Mouse (Mus musculus): ENCODE measurements around the gene Rabif. TPM values are rescaled to one million over a fixed set of nuclear protein-coding genes. Genes with fewer than 3 reads are reported as not detected.

The Rabif gene
- polyA plus RNA-seq, 1 experiment from 2014 or later, result 46.3 TPM

- Histone ChIP-seq H3K4me2 (replicated peaks; ENCODE audit: low read depth, low read length) (no peak overlapping the region), H3K36me3 (ENCODE audit: control insufficient read depth, insufficient read depth, low read length) (no peaks in the 10 kb centered on the region), H3K27me3 (ENCODE audit: control insufficient read depth, insufficient read depth, low read length) (no peaks in the 10 kb centered on the region), H3K9me3 (ENCODE audit: control insufficient read depth, low read length) (no peaks in the 10 kb centered on the region), H3K4me1 (ENCODE audit: control insufficient read depth, insufficient read depth, low read length) (peaks cover 13% of the 10 kb centered on the region), H3K9ac (ENCODE audit: low read depth, low read length) (no peak overlapping the region), H3K4me3 (ENCODE audit: low read length) (no peak overlapping the region), H3K27ac (ENCODE audit: low read depth, low read length) (no peak overlapping the region)
- ATAC-seq (ENCODE audit: low FRiP score, low TSS enrichment), result no peak
- 72% methylated on average over 3 of the region's 3 CpGs for WGBS
These were observed 57.9 kb downstream of the Rabif start for GRCm38 (mm10) chr1:134552396-134552795.

DNA sequence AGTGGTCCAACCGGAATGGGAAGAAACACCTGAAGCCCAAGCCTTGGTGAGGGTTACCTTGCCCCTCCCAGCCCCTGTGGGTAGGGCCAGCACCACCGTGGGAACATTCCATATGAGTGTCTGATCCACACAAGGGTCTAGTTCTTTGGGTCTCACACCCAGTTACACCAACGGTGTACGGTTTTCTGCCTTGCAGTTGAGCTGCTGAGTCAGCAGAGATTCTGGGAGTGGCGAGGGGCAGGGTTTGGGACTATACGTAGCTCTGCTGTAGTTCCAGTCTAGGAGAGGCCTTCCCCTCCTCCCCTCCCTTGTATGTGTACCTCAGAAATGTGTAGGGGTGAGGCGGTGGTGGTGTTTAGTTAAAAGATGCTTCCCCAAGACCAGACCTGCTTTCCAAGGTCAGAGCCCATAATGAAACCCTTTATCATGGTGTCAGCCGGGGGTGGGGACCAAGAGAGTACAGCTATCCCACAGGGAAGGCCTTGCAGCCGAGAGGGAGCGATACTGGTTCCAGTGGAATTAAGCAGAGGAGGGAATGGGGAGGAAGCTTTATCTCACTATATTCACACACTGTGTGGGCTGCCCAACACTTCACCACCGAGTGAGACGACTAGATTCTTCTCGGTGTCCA is 60.9 kb downstream of the Rabif start:
- 12% methylated on average over 13 of the region's 13 CpGs for WGBS
- Histone ChIP-seq H3K4me2 (replicated peaks; ENCODE audit: low read depth, low read length) (peak overlapping the region; percentile 95), H3K27ac (ENCODE audit: low read depth, low read length) (peak overlapping the region; percentile 91; the same call in 1 of the 2 replicates), H3K4me3 (ENCODE audit: low read length) (peak overlapping the region; percentile 66), H3K9me3 (ENCODE audit: control insufficient read depth, low read length) (no peaks in the 10 kb centered on the region), H3K9ac (ENCODE audit: low read depth, low read length) (no peak overlapping the region), H3K4me1 (ENCODE audit: control insufficient read depth, insufficient read depth, low read length) (peaks cover 13% of the 10 kb centered on the region), H3K27me3 (ENCODE audit: control insufficient read depth, insufficient read depth, low read length) (no peaks in the 10 kb centered on the region), H3K36me3 (ENCODE audit: control insufficient read depth, insufficient read depth, low read length) (no peaks in the 10 kb centered on the region)
- ATAC-seq (ENCODE audit: low FRiP score, low TSS enrichment), result 0 out of 2 replicates have a peak, but pooled peaks have one; percentile 5

GRCm38 (mm10) chr1:134555871-134556670 is 61.6 kb downstream of the Rabif start:
- peaks cover 13% of the 10 kb centered on the region for H3K4me1 ChIP-seq (ENCODE audit: control insufficient read depth, insufficient read depth, low read length)
- peak overlapping the region; percentile 95 for H3K4me2 ChIP-seq (replicated peaks; ENCODE audit: low read depth, low read length)
- ATAC-seq (ENCODE audit: low FRiP score, low TSS enrichment), result peak; percentile 20
- H3K27ac ChIP-seq (ENCODE audit: low read depth, low read length), result peak overlapping the region; percentile 91
- peak overlapping the region; percentile 66 for H3K4me3 ChIP-seq (ENCODE audit: low read length)
- no peaks in the 10 kb centered on the region for H3K27me3 ChIP-seq (ENCODE audit: control insufficient read depth, insufficient read depth, low read length)
- no peaks in the 10 kb centered on the region for H3K9me3 ChIP-seq (ENCODE audit: control insufficient read depth, low read length)
- peak overlapping the region; percentile 82 for H3K9ac ChIP-seq (ENCODE audit: low read depth, low read length)
- no peaks in the 10 kb centered on the region for H3K36me3 ChIP-seq (ENCODE audit: control insufficient read depth, insufficient read depth, low read length)
- WGBS, result under 1% methylated on average over 46 of the region's 46 CpGs

DNA sequence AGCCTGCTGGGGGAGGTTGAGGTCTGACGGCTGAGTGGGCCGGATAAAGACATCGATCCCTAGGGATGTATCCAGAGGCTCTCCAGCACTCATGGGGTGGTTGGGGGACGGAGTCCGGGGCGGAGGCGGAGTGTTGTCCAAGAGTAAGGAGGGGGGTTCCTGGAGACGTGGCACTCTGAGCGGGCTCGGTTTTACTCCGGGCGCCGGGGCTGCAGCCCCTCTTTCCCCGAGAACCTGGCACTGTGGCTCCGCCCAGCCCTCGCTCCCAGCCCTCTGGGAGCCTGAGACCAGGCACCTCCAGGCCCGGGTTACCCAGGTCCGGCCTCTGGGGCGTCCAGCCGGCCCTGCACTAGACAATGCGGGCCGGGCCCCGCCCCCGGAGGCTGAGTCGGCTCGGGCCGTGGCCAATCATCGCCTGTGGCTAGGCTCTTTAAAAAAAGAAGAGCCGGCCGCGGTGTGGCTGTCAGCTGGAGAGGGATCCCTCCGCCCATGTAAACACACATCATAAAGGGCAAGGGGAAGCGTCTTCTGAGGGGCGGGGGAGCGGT is 62.3 kb downstream of the Rabif start:
- H3K36me3 ChIP-seq (ENCODE audit: control insufficient read depth, insufficient read depth, low read length), result no peaks in the 10 kb centered on the region
- WGBS, result under 1% methylated on average over 31 of the region's 35 CpGs
- ATAC-seq (ENCODE audit: low FRiP score, low TSS enrichment), result peak; percentile 96

More for the DNA sequence above, 62.3 kb downstream of the Rabif start:
- Histone ChIP-seq H3K27me3 (ENCODE audit: control insufficient read depth, insufficient read depth, low read length) (no peaks in the 10 kb centered on the region), H3K27ac (ENCODE audit: low read depth, low read length) (peak overlapping the region; percentile 91), H3K4me3 (ENCODE audit: low read length) (peak overlapping the region; percentile 66), H3K9ac (ENCODE audit: low read depth, low read length) (peak overlapping the region; percentile 82), H3K9me3 (ENCODE audit: control insufficient read depth, low read length) (no peaks in the 10 kb centered on the region), H3K4me1 (ENCODE audit: control insufficient read depth, insufficient read depth, low read length) (peaks cover 13% of the 10 kb centered on the region), H3K4me2 (replicated peaks; ENCODE audit: low read depth, low read length) (peak overlapping the region; percentile 95)

Other genes with a start within 250 kb of the Rabif start
- gene Myog, start 204.7 kb upstream of the Rabif start, polyA plus RNA-seq (2014; fragmentation: Nextera tagmentation; extraction: Ambion mirVana), result 0.97 and 1.4 TPM in 2 replicates
- 1.6 and 2.7 TPM in 2 replicates for gene Ppfia4, start 161.7 kb upstream of the Rabif start, polyA plus RNA-seq (2014; fragmentation: Nextera tagmentation; extraction: Ambion mirVana)
- gene Tmem183a, start 132.7 kb upstream of the Rabif start, polyA plus RNA-seq (2014; fragmentation: Nextera tagmentation; extraction: Ambion mirVana), result 57.0 and 91.3 TPM in 2 replicates
- gene 4933406M09Rik, start 108.7 kb upstream of the Rabif start, polyA plus RNA-seq (2014; fragmentation: Nextera tagmentation; extraction: Ambion mirVana), result not detected in 2 replicates
- 28.4 and 36.7 TPM in 2 replicates for gene Cyb5r1, start 89.1 kb upstream of the Rabif start, polyA plus RNA-seq (2014; fragmentation: Nextera tagmentation; extraction: Ambion mirVana)
- gene Adipor1, start 79.3 kb upstream of the Rabif start, polyA plus RNA-seq (2014; fragmentation: Nextera tagmentation; extraction: Ambion mirVana), result 77.4 and 91.3 TPM in 2 replicates
- 17.3 and 27.8 TPM in 2 replicates for gene Klhl12, start 39.1 kb upstream of the Rabif start, polyA plus RNA-seq (2014; fragmentation: Nextera tagmentation; extraction: Ambion mirVana)
- not detected in 2 replicates for gene Mgat4e, start 55.0 kb downstream of the Rabif start, polyA plus RNA-seq (2014; fragmentation: Nextera tagmentation; extraction: Ambion mirVana)
- gene Kdm5b, start 65.5 kb downstream of the Rabif start, polyA plus RNA-seq (2014; fragmentation: Nextera tagmentation; extraction: Ambion mirVana), result 42.3 and 75.9 TPM in 2 replicates
- 1.2 and 1.3 TPM in 2 replicates for gene Syt2, start 152.0 kb downstream of the Rabif start, polyA plus RNA-seq (2014; fragmentation: Nextera tagmentation; extraction: Ambion mirVana)